8 mouse cellular contexts compared by ENCODE assay signal in the genomic region with DNA sequence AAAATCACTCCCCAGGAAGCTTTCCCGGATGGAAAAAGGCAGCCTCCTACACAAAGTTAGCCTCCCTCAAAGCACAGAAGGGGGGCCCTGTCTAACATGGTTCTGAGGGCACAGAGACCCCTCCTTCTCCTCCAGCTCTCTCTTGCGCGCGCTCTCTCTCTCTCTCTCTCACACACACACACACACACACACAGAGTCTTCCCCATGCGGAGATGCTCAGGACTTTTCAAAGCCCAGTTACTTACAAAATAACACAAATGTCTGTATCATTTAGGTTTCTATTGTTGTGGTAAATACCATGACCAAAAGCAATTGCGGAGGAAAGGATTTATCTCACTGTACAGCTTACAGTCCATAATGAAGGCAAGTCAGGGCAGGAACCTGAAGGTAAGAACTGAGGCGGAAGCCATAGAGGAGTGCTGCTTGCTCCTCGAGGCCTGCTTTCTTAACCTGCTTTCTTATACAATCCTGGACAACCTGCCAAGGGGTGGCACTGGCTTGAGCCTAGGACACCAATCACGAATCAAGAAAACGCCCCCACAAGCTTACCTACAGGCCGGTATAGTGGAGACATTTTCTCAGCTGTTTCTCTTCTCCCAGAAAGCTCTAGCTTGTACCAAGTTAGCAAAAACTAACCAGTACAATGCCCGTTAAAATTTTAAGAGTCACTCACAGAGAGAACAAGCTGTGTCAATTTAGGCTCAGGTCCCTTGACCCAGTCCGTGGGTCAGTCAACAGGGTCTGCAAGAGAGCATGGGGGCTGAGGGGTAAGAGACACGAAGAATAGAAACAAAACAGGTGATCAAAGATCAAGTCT. TPM values are rescaled to one million over a fixed set of nuclear protein-coding genes. Genes with fewer than 3 reads are reported as not detected.
A peak's percentile ranks its signal among the peaks of the same experiment; 100 is the strongest.
DNase-seq lines count a peak whose midpoint lies in the region; ATAC-seq and TF ChIP-seq lines count a peak whose summit lies in the region.
"Had no signal": no experiment of that assay in that cellular context is flagged by ENCODE, and none has a peak within 500 bp of the region (broad histone marks: within the 10 kb centered on the region; RNA-seq: fewer than 3 reads in every experiment).

No protein-coding gene starts in this region.

- peaks cover 21% of the 10 kb centered on the region for H3K4me1 ChIP-seq in limb, embryonic 12.5 days (replicated peaks)
- H3K4me1 ChIP-seq in limb, embryonic 10.5 days: peaks cover 8% of the 10 kb centered on the region; the same call in 1 of the 2 replicates
- H3K4me1 ChIP-seq in bone marrow, adult 2 months (ENCODE audit: control insufficient read depth, insufficient read depth, low read length): no peaks in the 10 kb centered on the region; the same call in 1 of the 2 replicates
- H3K4me1 ChIP-seq in heart, embryonic 16.5 days (ENCODE audit: control insufficient read depth, insufficient read depth, low read length): no peaks in the 10 kb centered on the region; the same call in 1 of the 2 replicates
- 0 out of 2 replicates have a peak, but pooled peaks cover 3% of the 10 kb centered on the region for H3K4me1 ChIP-seq in midbrain, embryonic 13.5 days (replicated peaks)

- H3K27me3 ChIP-seq in limb, embryonic 12.5 days: no peaks in the 10 kb centered on the region
- no peaks in the 10 kb centered on the region for H3K27me3 ChIP-seq in limb, embryonic 10.5 days (ENCODE audit: low read depth, poor library complexity, severe bottlenecking)
- no peaks in the 10 kb centered on the region for H3K27me3 ChIP-seq in heart, embryonic 16.5 days (ENCODE audit: control insufficient read depth, insufficient read depth, low read length)
- no peaks in the 10 kb centered on the region for H3K27me3 ChIP-seq in midbrain, embryonic 13.5 days

- DNase-seq in limb, embryonic 10.5 days (ENCODE audit: low spot score): no peak
- no peak for DNase-seq in layer of hippocampus, postnatal 14 days (ENCODE audit: low spot score in 2 of 2)
- no peak for DNase-seq in layer of hippocampus, adult 18-20 months (ENCODE audit: low spot score in 2 of 2)

- H3K9ac ChIP-seq in limb, embryonic 12.5 days (replicated peaks): no peak overlapping the region
- H3K9ac ChIP-seq in heart, embryonic 16.5 days (ENCODE audit: low read length): 0 out of 2 replicates have a peak overlapping the region, but pooled peaks have one; percentile 26
- no peak overlapping the region for H3K9ac ChIP-seq in midbrain, embryonic 13.5 days (replicated peaks)

- WGBS in limb, embryonic 12.5 days: 77% methylated on average over 14 of the region's 14 CpGs
- WGBS in limb, embryonic 10.5 days: 86% methylated on average over 14 of the region's 14 CpGs
- WGBS in bone marrow, adult 2 months: 63% methylated on average over 14 of the region's 14 CpGs
- WGBS in heart, embryonic 16.5 days: 75% methylated on average over 14 of the region's 14 CpGs
- WGBS in midbrain, embryonic 13.5 days: 82% methylated on average over 14 of the region's 14 CpGs

- H3K4me3 ChIP-seq in limb, embryonic 12.5 days (replicated peaks): no peak overlapping the region
- H3K4me3 ChIP-seq in limb, embryonic 10.5 days: no peak overlapping the region
- no peak overlapping the region for H3K4me3 ChIP-seq in bone marrow, adult 2 months (replicated peaks; ENCODE audit: control insufficient read depth, low read depth, low read length)
- peak overlapping the region; percentile 23 for H3K4me3 ChIP-seq in heart, embryonic 16.5 days (ENCODE audit: low read length)
- H3K4me3 ChIP-seq in midbrain, embryonic 13.5 days (replicated peaks): no peak overlapping the region

- H3K36me3 ChIP-seq in limb, embryonic 12.5 days: no peaks in the 10 kb centered on the region
- H3K36me3 ChIP-seq in limb, embryonic 10.5 days: no peaks in the 10 kb centered on the region
- no peaks in the 10 kb centered on the region for H3K36me3 ChIP-seq in heart, embryonic 16.5 days (ENCODE audit: control insufficient read depth, insufficient read depth)
- no peaks in the 10 kb centered on the region for H3K36me3 ChIP-seq in midbrain, embryonic 13.5 days

- no peak for TF ChIP-seq POLR2A in bone marrow, adult 2 months (IDR thresholded peaks at IDR 0.05; ENCODE audit: borderline replicate concordance, control insufficient read depth, low read depth, low read length)

- ATAC-seq in limb, embryonic 12.5 days (ENCODE audit: insufficient number of reproducible peaks, insufficient read depth, low FRiP score, low TSS enrichment, low read depth): no peak; the same call in 1 of the 2 replicates
- ATAC-seq in heart, embryonic 16.5 days (replicated peaks; ENCODE audit: extremely low read depth, insufficient read depth, low FRiP score): peak; percentile 52; the same call in 1 of the 2 replicates
- peak; percentile 48; the same call in 1 of the 2 replicates for ATAC-seq in midbrain, embryonic 13.5 days

- H3K4me2 ChIP-seq in limb, embryonic 12.5 days: peak overlapping the region; percentile 32; the same call in 1 of the 2 replicates
- peak overlapping the region; percentile 51 for H3K4me2 ChIP-seq in heart, embryonic 16.5 days (ENCODE audit: low read depth, low read length)
- no peak overlapping the region for H3K4me2 ChIP-seq in midbrain, embryonic 13.5 days (replicated peaks)

- TF ChIP-seq CTCF in bone marrow, adult 2 months (IDR thresholded peaks at IDR 0.05; ENCODE audit: control insufficient read depth, insufficient read depth, low read length): no peak

- no peaks in the 10 kb centered on the region for H3K9me3 ChIP-seq in limb, embryonic 12.5 days
- no peaks in the 10 kb centered on the region for H3K9me3 ChIP-seq in limb, embryonic 10.5 days (replicated peaks)
- no peaks in the 10 kb centered on the region for H3K9me3 ChIP-seq in heart, embryonic 16.5 days (replicated peaks; ENCODE audit: control insufficient read depth, low read length)
- H3K9me3 ChIP-seq in midbrain, embryonic 13.5 days: no peaks in the 10 kb centered on the region

- no peak overlapping the region for H3K27ac ChIP-seq in limb, embryonic 12.5 days
- no peak overlapping the region for H3K27ac ChIP-seq in limb, embryonic 10.5 days
- H3K27ac ChIP-seq in bone marrow, adult 2 months (ENCODE audit: control insufficient read depth, insufficient read depth, low read depth, low read length, poor library complexity): peak overlapping the region; percentile 64
- H3K27ac ChIP-seq in heart, embryonic 16.5 days (ENCODE audit: low read length): peak overlapping the region; percentile 65
- H3K27ac ChIP-seq in midbrain, embryonic 13.5 days: no peak overlapping the region

RNA-seq across cellular contexts. Expression of gene Gm47996, which starts 41.5 kb away (rescaled TPM):
- polyA plus RNA-seq in limb, embryonic 12.5 days (2016; fragmentation: Nextera tagmentation; extraction: Ambion mirVana): not detected in 2 replicates
- polyA plus RNA-seq in limb, embryonic 10.5 days (2016; fragmentation: Nextera tagmentation; extraction: Ambion mirVana): 0.50 TPM in 1 of 2 replicates, not detected in the other
- polyA plus RNA-seq in bone marrow, adult 2 months (2011; ENCODE audit: insufficient read depth, insufficient read length, low replicate concordance, missing spikeins): not detected in 2 replicates
- not detected in 2 replicates for polyA plus RNA-seq in heart, embryonic 16.5 days (2015; fragmentation: Nextera tagmentation; extraction: Ambion mirVana)
- polyA plus RNA-seq in midbrain, embryonic 13.5 days (2015; fragmentation: Nextera tagmentation; extraction: Ambion mirVana): not detected in 2 replicates
- total RNA-seq in layer of hippocampus, postnatal 14 days (2021): not detected
- total RNA-seq in layer of hippocampus, adult 18-20 months (2021): not detected
- polyA plus RNA-seq: cortical plate, adult 2 months had no signal

RNA-seq across cellular contexts. Expression of gene 3110040M04Rik, which starts 47.5 kb away (rescaled TPM):
- not detected in 2 replicates for polyA plus RNA-seq in limb, embryonic 12.5 days (2016; fragmentation: Nextera tagmentation; extraction: Ambion mirVana)
- polyA plus RNA-seq in limb, embryonic 10.5 days (2016; fragmentation: Nextera tagmentation; extraction: Ambion mirVana): not detected in 2 replicates
- not detected in 2 replicates for polyA plus RNA-seq in bone marrow, adult 2 months (2011; ENCODE audit: insufficient read depth, insufficient read length, low replicate concordance, missing spikeins)
- polyA plus RNA-seq in heart, embryonic 16.5 days (2015; fragmentation: Nextera tagmentation; extraction: Ambion mirVana): not detected in 2 replicates
- polyA plus RNA-seq in midbrain, embryonic 13.5 days (2015; fragmentation: Nextera tagmentation; extraction: Ambion mirVana): not detected in 2 replicates
- total RNA-seq in layer of hippocampus, postnatal 14 days (2021): not detected
- total RNA-seq in layer of hippocampus, adult 18-20 months (2021): not detected
- polyA plus RNA-seq: cortical plate, adult 2 months had no signal

RNA-seq across cellular contexts. Expression of gene Gm47995, which starts 53.2 kb away (rescaled TPM):
- polyA plus RNA-seq in limb, embryonic 12.5 days (2016; fragmentation: Nextera tagmentation; extraction: Ambion mirVana): not detected in 2 replicates
- polyA plus RNA-seq in limb, embryonic 10.5 days (2016; fragmentation: Nextera tagmentation; extraction: Ambion mirVana): not detected in 2 replicates
- polyA plus RNA-seq in bone marrow, adult 2 months (2011; ENCODE audit: insufficient read depth, insufficient read length, low replicate concordance, missing spikeins): not detected in 2 replicates
- polyA plus RNA-seq in heart, embryonic 16.5 days (2015; fragmentation: Nextera tagmentation; extraction: Ambion mirVana): not detected in 2 replicates
- polyA plus RNA-seq in midbrain, embryonic 13.5 days (2015; fragmentation: Nextera tagmentation; extraction: Ambion mirVana): not detected in 2 replicates
- total RNA-seq in layer of hippocampus, postnatal 14 days (2021): not detected
- total RNA-seq in layer of hippocampus, adult 18-20 months (2021): not detected
- polyA plus RNA-seq: cortical plate, adult 2 months had no signal

RNA-seq across cellular contexts. Expression of gene Gm8947, which starts 59.2 kb away (rescaled TPM):
- polyA plus RNA-seq in limb, embryonic 12.5 days (2016; fragmentation: Nextera tagmentation; extraction: Ambion mirVana): not detected in 2 replicates
- not detected in 2 replicates for polyA plus RNA-seq in limb, embryonic 10.5 days (2016; fragmentation: Nextera tagmentation; extraction: Ambion mirVana)
- polyA plus RNA-seq in bone marrow, adult 2 months (2011; ENCODE audit: insufficient read depth, insufficient read length, low replicate concordance, missing spikeins): not detected in 2 replicates
- polyA plus RNA-seq in heart, embryonic 16.5 days (2015; fragmentation: Nextera tagmentation; extraction: Ambion mirVana): not detected in 2 replicates
- polyA plus RNA-seq in midbrain, embryonic 13.5 days (2015; fragmentation: Nextera tagmentation; extraction: Ambion mirVana): not detected in 2 replicates
- total RNA-seq in layer of hippocampus, postnatal 14 days (2021): not detected
- not detected for total RNA-seq in layer of hippocampus, adult 18-20 months (2021)
- polyA plus RNA-seq: cortical plate, adult 2 months had no signal

Comparison
In these comparisons a context has a peak if more than half of its experiments do, and no peak if none do; other contexts are left out.
1. H3K27ac ChIP-seq: peak in bone marrow, adult 2 months (single experiment) and heart, embryonic 16.5 days (single experiment); none in limb, embryonic 12.5 days (single experiment), limb, embryonic 10.5 days (single experiment) and midbrain, embryonic 13.5 days (single experiment).